Comparison of ENCODE assay signal across 13 mouse cellular contexts in genomic region chr7:135769082-135769673, GRCm38 (mm10). TPM values are rescaled to one million over a fixed set of nuclear protein-coding genes. Genes with fewer than 3 reads are reported as not detected.
A peak's percentile ranks its signal among the peaks of the same experiment; 100 is the strongest.
DNase-seq lines count a peak whose midpoint lies in the region; ATAC-seq and TF ChIP-seq lines count a peak whose summit lies in the region.
"Had no signal": no experiment of that assay in that cellular context is flagged by ENCODE, and none has a peak within 500 bp of the region (broad histone marks: within the 10 kb centered on the region; RNA-seq: fewer than 3 reads in every experiment).

No protein-coding gene starts in this region.

- ATAC-seq in hindbrain, embryonic 15.5 days (ENCODE audit: low FRiP score, low read depth): no peak
- no peak for ATAC-seq in midbrain, embryonic 11.5 days (ENCODE audit: low FRiP score)
- ATAC-seq in midbrain, embryonic 16.5 days: no peak
- ATAC-seq in forebrain, embryonic 15.5 days (replicated peaks): no peak
- ATAC-seq in midbrain, postnatal 0 days (ENCODE audit: low FRiP score): no peak

- H3K9me3 ChIP-seq in hindbrain, embryonic 15.5 days: no peaks in the 10 kb centered on the region
- H3K9me3 ChIP-seq in hindbrain, embryonic 10.5 days: no peaks in the 10 kb centered on the region
- no peaks in the 10 kb centered on the region for H3K9me3 ChIP-seq in midbrain, embryonic 11.5 days (ENCODE audit: control insufficient read depth, low read length)
- no peaks in the 10 kb centered on the region for H3K9me3 ChIP-seq in midbrain, embryonic 16.5 days (replicated peaks; ENCODE audit: control insufficient read depth, low read length, poor library complexity, severe bottlenecking)
- H3K9me3 ChIP-seq in forebrain, embryonic 15.5 days: no peaks in the 10 kb centered on the region
- no peaks in the 10 kb centered on the region for H3K9me3 ChIP-seq in midbrain, postnatal 0 days (ENCODE audit: low read length)
- no peaks in the 10 kb centered on the region for H3K9me3 ChIP-seq in embryonic facial prominence, embryonic 10.5 days
- H3K9me3 ChIP-seq: embryonic facial prominence, embryonic 15.5 days; liver, embryonic 12.5 days; midbrain, embryonic 12.5 days; neural tube, embryonic 12.5 days had no signal

- H3K4me1 ChIP-seq in hindbrain, embryonic 15.5 days (replicated peaks): peaks cover 16% of the 10 kb centered on the region
- H3K4me1 ChIP-seq in hindbrain, embryonic 10.5 days (replicated peaks): no peaks in the 10 kb centered on the region
- no peaks in the 10 kb centered on the region for H3K4me1 ChIP-seq in midbrain, embryonic 11.5 days (ENCODE audit: control insufficient read depth, insufficient read depth, low read length)
- H3K4me1 ChIP-seq in midbrain, embryonic 16.5 days (ENCODE audit: control insufficient read depth, insufficient read depth, low read length): peaks cover 5% of the 10 kb centered on the region; the same call in 1 of the 2 replicates
- peaks cover 12% of the 10 kb centered on the region for H3K4me1 ChIP-seq in forebrain, embryonic 15.5 days
- H3K4me1 ChIP-seq in midbrain, postnatal 0 days (ENCODE audit: insufficient read depth, low read length): no peaks in the 10 kb centered on the region
- peaks cover 24% of the 10 kb centered on the region for H3K4me1 ChIP-seq in embryonic facial prominence, embryonic 10.5 days
- H3K4me1 ChIP-seq: liver, embryonic 12.5 days had no signal

- WGBS in hindbrain, embryonic 15.5 days: 50% methylated on average over 21 of the region's 21 CpGs
- 88% methylated on average over 21 of the region's 21 CpGs for WGBS in hindbrain, embryonic 10.5 days
- 86% methylated on average over 21 of the region's 21 CpGs for WGBS in midbrain, embryonic 11.5 days
- WGBS in midbrain, embryonic 16.5 days: 59% methylated on average over 21 of the region's 21 CpGs
- WGBS in forebrain, embryonic 15.5 days: 31% methylated on average over 21 of the region's 21 CpGs
- 51% methylated on average over 21 of the region's 21 CpGs for WGBS in midbrain, postnatal 0 days
- WGBS in embryonic facial prominence, embryonic 10.5 days: 82% methylated on average over 21 of the region's 21 CpGs

- no peak overlapping the region for H3K4me3 ChIP-seq in hindbrain, embryonic 15.5 days
- no peak overlapping the region for H3K4me3 ChIP-seq in hindbrain, embryonic 10.5 days
- H3K4me3 ChIP-seq in midbrain, embryonic 11.5 days (ENCODE audit: low read depth, low read length): no peak overlapping the region
- no peak overlapping the region for H3K4me3 ChIP-seq in midbrain, embryonic 16.5 days (ENCODE audit: low read depth, low read length)
- no peak overlapping the region for H3K4me3 ChIP-seq in forebrain, embryonic 15.5 days
- no peak overlapping the region for H3K4me3 ChIP-seq in midbrain, postnatal 0 days (ENCODE audit: low read depth, low read length)
- H3K4me3 ChIP-seq in embryonic facial prominence, embryonic 10.5 days: no peak overlapping the region
- H3K4me3 ChIP-seq: embryonic facial prominence, embryonic 15.5 days; liver, embryonic 12.5 days; midbrain, embryonic 12.5 days; neural tube, embryonic 12.5 days had no signal

- no peaks in the 10 kb centered on the region for H3K27me3 ChIP-seq in hindbrain, embryonic 15.5 days
- H3K27me3 ChIP-seq in hindbrain, embryonic 10.5 days (ENCODE audit: insufficient read depth, poor library complexity, severe bottlenecking): no peaks in the 10 kb centered on the region
- H3K27me3 ChIP-seq in midbrain, embryonic 11.5 days (ENCODE audit: control insufficient read depth, insufficient read depth, low read length): no peaks in the 10 kb centered on the region
- H3K27me3 ChIP-seq in midbrain, embryonic 16.5 days (ENCODE audit: control insufficient read depth, insufficient read depth, low read depth, low read length): no peaks in the 10 kb centered on the region
- no peaks in the 10 kb centered on the region for H3K27me3 ChIP-seq in forebrain, embryonic 15.5 days
- no peaks in the 10 kb centered on the region for H3K27me3 ChIP-seq in midbrain, postnatal 0 days (ENCODE audit: insufficient read depth, low read length)
- 0 out of 2 replicates have a peak, but pooled peaks cover 5% of the 10 kb centered on the region for H3K27me3 ChIP-seq in embryonic facial prominence, embryonic 10.5 days (replicated peaks; ENCODE audit: low read depth, poor library complexity, severe bottlenecking)
- H3K27me3 ChIP-seq: embryonic facial prominence, embryonic 15.5 days; liver, embryonic 12.5 days; midbrain, embryonic 12.5 days; neural tube, embryonic 12.5 days had no signal

- no peak for DNase-seq in hindbrain, embryonic 10.5 days (ENCODE audit: low spot score)
- peak; percentile 66 for DNase-seq in midbrain, embryonic 11.5 days (ENCODE audit: low spot score, missing footprints)
- DNase-seq in midbrain, postnatal 0 days (ENCODE audit: low spot score): peak; percentile 44
- DNase-seq in embryonic facial prominence, embryonic 10.5 days (ENCODE audit: low spot score): no peak
- no peak for DNase-seq in cerebellum, adult 18-20 months

- peak overlapping the region; percentile 3; the same call in 1 of the 2 replicates for H3K27ac ChIP-seq in hindbrain, embryonic 15.5 days (replicated peaks)
- H3K27ac ChIP-seq in hindbrain, embryonic 10.5 days: no peak overlapping the region
- H3K27ac ChIP-seq in midbrain, embryonic 11.5 days (ENCODE audit: low read depth, low read length): no peak overlapping the region
- H3K27ac ChIP-seq in midbrain, embryonic 16.5 days (ENCODE audit: low read length): no peak overlapping the region
- H3K27ac ChIP-seq in forebrain, embryonic 15.5 days (replicated peaks): no peak overlapping the region
- H3K27ac ChIP-seq in midbrain, postnatal 0 days (ENCODE audit: low read depth, low read length): no peak overlapping the region
- H3K27ac ChIP-seq in embryonic facial prominence, embryonic 10.5 days (replicated peaks): no peak overlapping the region
- H3K27ac ChIP-seq: embryonic facial prominence, embryonic 15.5 days; liver, embryonic 12.5 days; midbrain, embryonic 12.5 days; neural tube, embryonic 12.5 days; stomach, postnatal 0 days had no signal

- H3K4me2 ChIP-seq in hindbrain, embryonic 15.5 days: no peak overlapping the region; the same call in 1 of the 2 replicates
- H3K4me2 ChIP-seq in midbrain, embryonic 11.5 days: no peak overlapping the region
- H3K4me2 ChIP-seq in midbrain, embryonic 16.5 days (ENCODE audit: low read length): no peak overlapping the region
- H3K4me2 ChIP-seq in forebrain, embryonic 15.5 days (replicated peaks): peak overlapping the region; percentile 15; the same call in 1 of the 2 replicates
- H3K4me2 ChIP-seq in midbrain, postnatal 0 days (ENCODE audit: low read depth, low read length, poor library complexity, severe bottlenecking): no peak overlapping the region
- H3K4me2 ChIP-seq: embryonic facial prominence, embryonic 15.5 days; liver, embryonic 12.5 days; midbrain, embryonic 12.5 days; neural tube, embryonic 12.5 days had no signal

- TF ChIP-seq CTCF in midbrain, postnatal 0 days (IDR thresholded peaks at IDR 0.05): no peak

- H3K9ac ChIP-seq in hindbrain, embryonic 15.5 days: no peak overlapping the region
- no peak overlapping the region for H3K9ac ChIP-seq in midbrain, embryonic 11.5 days (ENCODE audit: low read length)
- H3K9ac ChIP-seq in midbrain, embryonic 16.5 days (ENCODE audit: low read depth, low read length): no peak overlapping the region
- H3K9ac ChIP-seq in forebrain, embryonic 15.5 days (replicated peaks): no peak overlapping the region
- no peak overlapping the region for H3K9ac ChIP-seq in midbrain, postnatal 0 days (replicated peaks; ENCODE audit: low read length, poor library complexity, severe bottlenecking)
- H3K9ac ChIP-seq: embryonic facial prominence, embryonic 15.5 days; liver, embryonic 12.5 days; midbrain, embryonic 12.5 days; neural tube, embryonic 12.5 days had no signal

- H3K36me3 ChIP-seq in hindbrain, embryonic 15.5 days: no peaks in the 10 kb centered on the region
- no peaks in the 10 kb centered on the region for H3K36me3 ChIP-seq in hindbrain, embryonic 10.5 days
- no peaks in the 10 kb centered on the region for H3K36me3 ChIP-seq in midbrain, embryonic 11.5 days (ENCODE audit: control insufficient read depth, insufficient read depth, low read length)
- no peaks in the 10 kb centered on the region for H3K36me3 ChIP-seq in midbrain, embryonic 16.5 days (ENCODE audit: control insufficient read depth, insufficient read depth, low read length)
- no peaks in the 10 kb centered on the region for H3K36me3 ChIP-seq in forebrain, embryonic 15.5 days
- H3K36me3 ChIP-seq in midbrain, postnatal 0 days (ENCODE audit: insufficient read depth, low read length): no peaks in the 10 kb centered on the region
- H3K36me3 ChIP-seq in embryonic facial prominence, embryonic 10.5 days (replicated peaks): no peaks in the 10 kb centered on the region
- H3K36me3 ChIP-seq: embryonic facial prominence, embryonic 15.5 days; liver, embryonic 12.5 days; midbrain, embryonic 12.5 days; neural tube, embryonic 12.5 days had no signal

RNA-seq across cellular contexts. Expression of gene Mki67, which starts 53.0 kb away (rescaled TPM):
- 6.4 and 10.0 TPM in 2 replicates for polyA plus RNA-seq in hindbrain, embryonic 15.5 days (2015; fragmentation: Nextera tagmentation; extraction: Ambion mirVana)
- 27.3 and 46.1 TPM in 2 replicates for polyA plus RNA-seq in hindbrain, embryonic 10.5 days (2016; fragmentation: Nextera tagmentation; extraction: Ambion mirVana)
- polyA plus RNA-seq in midbrain, embryonic 11.5 days (2014; fragmentation: Nextera tagmentation; extraction: Ambion mirVana): 62.2 and 64.4 TPM in 2 replicates
- 3.3 and 5.1 TPM in 2 replicates for polyA plus RNA-seq in midbrain, embryonic 16.5 days (2015; fragmentation: Nextera tagmentation; extraction: Ambion mirVana)
- polyA plus RNA-seq in forebrain, embryonic 15.5 days (2015; fragmentation: Nextera tagmentation; extraction: Ambion mirVana): 18.8 and 22.3 TPM in 2 replicates
- total RNA-seq in midbrain, postnatal 0 days (2014; rRNA removed): 6.3 and 8.9 TPM in 2 replicates
- 1.4 and 2.1 TPM in 2 replicates for polyA plus RNA-seq in midbrain, postnatal 0 days (2015; fragmentation: Nextera tagmentation; extraction: Ambion mirVana)
- 45.7 and 46.9 TPM in 2 replicates for polyA plus RNA-seq in embryonic facial prominence, embryonic 10.5 days (2016; fragmentation: Nextera tagmentation; extraction: Ambion mirVana)

Comparison
In these comparisons a context has a peak if more than half of its experiments do, and no peak if none do; other contexts are left out.
1. DNase-seq: peak in midbrain, embryonic 11.5 days (single experiment) and midbrain, postnatal 0 days (single experiment); none in hindbrain, embryonic 10.5 days (single experiment), embryonic facial prominence, embryonic 10.5 days (single experiment) and cerebellum, adult 18-20 months (0 of 2).